Mouse (Mus musculus) right cerebral cortex, postnatal 4 days (tissue): ENCODE measurements around the gene Vmn2r9.
"Not testable (repeated sequence)": the region's sequence is repeated elsewhere in the genome, so short reads cannot be mapped to it uniquely, and the experiment has no call there.

Experiments used
- DNase-seq: peaks from one replicate; pipeline ENCODE4 v3.0.0-alpha.2; 2022

Vmn2r9 gene

GRCm38 (mm10) chr5:108852501-108852900 is at the start of gene Vmn2r9:
TSS of gene Vmn2r9 (minus strand) at chr5:108852601.
- DNase-seq, result not testable (repeated sequence)

- peak; percentile 3 for DNase-seq
These were observed 14.3 kb upstream of the Vmn2r9 start for GRCm38 (mm10) chr5:108866746-108867145.

DNA sequence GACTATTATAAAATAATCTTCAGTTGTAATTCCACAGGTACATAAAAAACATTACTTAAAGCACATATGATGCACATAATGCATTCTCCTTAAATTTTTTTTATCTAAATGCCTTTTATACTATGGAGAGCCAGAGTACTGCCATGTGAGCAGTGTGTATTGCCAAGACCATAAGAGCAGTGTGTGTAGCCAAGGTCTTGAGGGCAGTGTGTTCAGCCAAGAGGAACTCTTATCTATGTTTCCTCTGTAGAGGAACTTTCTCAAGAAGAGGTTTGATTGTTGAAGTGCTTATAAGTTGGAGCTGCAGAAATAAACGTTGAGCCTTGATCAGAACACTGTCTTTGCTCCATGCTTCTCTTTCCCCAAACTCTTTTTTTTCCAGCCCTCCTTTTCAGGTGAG is 2.9 kb downstream of the Vmn2r9 start:
- DNase-seq, result no peak

- no peak for DNase-seq
These were observed 16.2 kb downstream of the Vmn2r9 start for GRCm38 (mm10) chr5:108836156-108836555.

- DNase-seq, result peak; percentile 7
These were observed 29.1 kb downstream of the Vmn2r9 start for GRCm38 (mm10) chr5:108823276-108823675.

GRCm38 (mm10) chr5:108808750-108809149 is 43.7 kb downstream of the Vmn2r9 start, which contains the start of gene Vmn2r8:
TSS of gene Vmn2r8 (minus strand) at chr5:108808850.
- not testable (repeated sequence) for DNase-seq

DNA sequence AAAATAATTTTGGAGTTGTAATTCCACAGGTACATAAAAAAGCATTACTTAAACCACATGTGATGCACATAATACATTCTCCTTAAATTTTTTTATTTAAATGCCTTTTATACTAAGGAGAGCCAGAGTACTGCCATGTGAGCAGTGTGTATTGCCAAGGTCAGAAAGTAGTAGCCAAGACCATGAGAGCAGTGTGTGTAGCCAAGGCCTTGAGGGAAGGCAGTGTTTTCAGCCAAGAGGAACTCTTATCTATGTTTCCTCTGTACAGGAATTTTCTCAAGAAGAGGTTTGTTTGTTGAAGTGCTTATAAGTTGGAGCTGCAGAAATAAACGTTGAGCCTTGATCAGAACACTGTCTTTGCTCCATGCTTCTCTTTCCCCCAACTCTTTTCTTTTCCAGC is 48.8 kb downstream of the Vmn2r9 start:
- DNase-seq, result no peak

GRCm38 (mm10) chr5:108795263-108795662 is 57.1 kb downstream of the Vmn2r9 start, which contains the start of gene Tmed11:
TSS of gene Tmed11 (minus strand) at chr5:108795363.
- DNase-seq, result not testable (repeated sequence)

DNA sequence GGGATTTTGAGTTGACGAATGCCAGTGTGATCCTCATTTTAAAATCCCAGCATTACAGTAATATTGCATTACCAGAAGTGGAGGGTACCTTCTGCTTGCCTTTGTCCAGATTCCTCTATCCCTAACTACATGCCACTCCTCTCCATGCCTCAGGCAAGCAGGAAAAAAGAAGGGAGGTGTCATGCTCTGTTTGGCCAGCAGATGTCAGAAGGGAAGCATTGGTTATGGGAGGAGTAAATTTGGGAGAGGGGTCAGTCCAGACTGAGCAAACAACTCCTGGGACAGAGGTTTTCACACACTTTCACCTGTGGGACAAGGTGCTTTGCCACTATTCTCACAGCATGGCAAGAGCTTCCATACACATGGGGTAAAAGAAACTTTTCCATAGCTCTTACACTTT is 62.0 kb downstream of the Vmn2r9 start:
- DNase-seq, result peak; percentile 4
